Mouse (Mus musculus) ovary, postnatal 10 days (tissue): ENCODE results near the gene Hgd.
A peak's percentile ranks its signal among the peaks of the same experiment; 100 is the strongest.

ENCODE experiments used
- DNase-seq: peaks from one replicate; pipeline ENCODE4 v3.0.0; 2022; ENCODE audit warnings: low spot score

The Hgd gene

GRCm38 (mm10) chr16:37579994-37580393, at the start of gene Hgd:
TSS of gene Hgd (plus strand) at chr16:37580153.
- DNase-seq = no peak

GRCm38 (mm10) chr16:37530170-37530569, 49.8 kb upstream of the Hgd start:
- no peak for DNase-seq

GRCm38 (mm10) chr16:37532046-37532445, 47.9 kb upstream of the Hgd start:
- no peak for DNase-seq

- DNase-seq = no peak
Observed at GRCm38 (mm10) chr16:37533369-37534068, 46.4 kb upstream of the Hgd start.

- no peak for DNase-seq
Observed at GRCm38 (mm10) chr16:37539240-37539610, 40.7 kb upstream of the Hgd start.

GRCm38 (mm10) chr16:37539611-37540580, 40.1 kb upstream of the Hgd start, which contains the start of the genes Gtf2e1 and Rabl3:
TSS of gene Gtf2e1 (minus strand) at chr16:37539789.
TSS of gene Rabl3 (plus strand) at chr16:37539885.
- peak; percentile 93 for DNase-seq

DNA sequence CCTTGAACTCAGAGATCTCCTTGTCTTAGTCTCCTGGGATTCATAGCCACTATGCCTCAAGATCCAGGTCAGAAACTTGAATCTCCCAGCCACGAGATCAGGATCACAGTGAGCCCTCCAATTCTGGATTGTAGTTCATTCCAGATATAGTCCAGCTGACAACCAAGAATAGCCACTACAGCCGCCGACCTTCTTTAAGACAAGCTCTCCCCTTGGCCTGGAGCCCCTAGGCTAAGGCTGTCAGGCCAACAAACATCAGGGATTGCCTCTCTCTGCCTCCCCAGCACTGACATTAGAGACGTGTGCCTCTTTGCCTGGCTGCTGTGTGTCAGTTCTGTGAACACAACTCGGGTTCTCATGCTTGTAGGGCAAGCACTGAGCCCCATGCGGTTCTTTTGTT, 39.2 kb upstream of the Hgd start:
- no peak for DNase-seq

DNA sequence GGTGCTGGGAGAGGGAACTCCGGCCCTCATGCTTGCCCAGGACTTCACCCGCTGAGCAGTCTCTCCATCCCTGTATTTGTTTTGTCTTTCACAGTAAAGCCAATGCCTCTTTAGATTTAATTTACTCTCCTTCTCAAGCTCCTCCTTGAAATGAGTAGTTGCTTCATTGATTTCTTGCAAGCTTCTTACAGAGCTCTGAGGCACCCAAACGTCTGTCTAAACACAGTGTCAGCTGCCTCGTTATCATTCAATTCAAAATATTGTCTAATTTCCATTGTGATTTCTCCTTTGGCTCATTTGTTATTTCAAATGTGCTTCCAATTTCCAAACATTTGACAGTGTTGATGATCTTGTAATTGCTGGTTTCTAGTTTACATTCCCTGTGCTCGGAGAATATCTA, 33.6 kb upstream of the Hgd start:
- DNase-seq = no peak

DNA sequence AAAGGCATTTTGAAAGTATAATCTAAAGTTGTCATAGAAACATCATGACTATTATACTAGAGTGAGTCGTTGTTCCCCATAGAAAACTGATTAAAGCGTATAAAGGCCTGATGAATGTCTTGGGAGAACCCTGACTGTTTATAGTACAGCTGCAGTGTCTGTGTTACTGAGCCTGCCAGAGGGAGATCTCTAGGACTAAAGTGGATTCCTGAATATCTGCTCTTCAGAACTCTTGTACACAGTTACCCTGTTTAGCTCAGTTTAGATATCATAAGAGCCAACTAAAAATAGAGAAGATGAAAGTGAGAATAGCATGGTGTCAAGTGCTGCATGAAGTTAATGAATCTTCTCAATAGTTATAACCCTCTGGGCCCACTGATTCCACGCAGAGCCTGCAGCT, 29.7 kb upstream of the Hgd start:
- DNase-seq = no peak

DNA sequence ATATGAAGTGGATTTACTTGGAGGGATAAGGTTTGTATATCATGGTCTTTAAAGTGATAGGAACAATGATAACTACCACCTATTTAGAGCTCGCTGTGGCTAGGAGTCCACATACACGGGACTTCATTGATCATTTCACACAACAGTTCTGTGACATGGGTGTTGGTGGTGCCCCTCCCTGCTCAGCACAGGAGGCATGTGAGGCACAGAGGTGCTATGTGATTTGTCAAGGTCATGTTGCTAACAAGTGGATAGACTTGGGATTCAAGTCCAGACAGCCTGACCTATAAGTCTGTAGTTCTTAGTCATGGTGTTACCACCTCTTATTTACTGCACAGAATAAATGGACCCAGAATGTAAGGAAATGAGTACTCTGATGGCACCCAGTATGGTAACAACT, 29.0 kb upstream of the Hgd start:
- DNase-seq = no peak

DNA sequence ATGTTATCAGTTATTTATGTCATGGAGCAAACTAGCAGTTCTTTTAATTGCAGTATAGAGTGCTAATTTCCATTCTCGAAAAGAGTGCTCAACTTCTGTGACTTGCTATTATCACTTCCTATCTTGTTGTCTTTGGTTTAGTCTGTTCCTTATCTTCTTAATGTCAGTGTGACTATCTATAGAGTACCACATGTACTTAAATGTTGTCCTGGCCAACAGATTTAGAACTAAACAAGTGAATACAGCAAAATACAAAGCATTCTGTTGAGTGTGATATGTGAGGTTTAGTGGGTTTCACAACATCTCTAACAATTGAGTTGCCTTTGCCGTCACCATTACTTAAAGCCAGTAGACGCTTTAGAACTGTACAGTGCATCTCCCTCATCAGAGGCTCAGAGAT, 27.1 kb upstream of the Hgd start:
- no peak for DNase-seq

- DNase-seq = no peak
Observed at GRCm38 (mm10) chr16:37562414-37562813, 17.5 kb upstream of the Hgd start.

- DNase-seq = no peak
Observed at GRCm38 (mm10) chr16:37562961-37563360, 17.0 kb upstream of the Hgd start.

DNA sequence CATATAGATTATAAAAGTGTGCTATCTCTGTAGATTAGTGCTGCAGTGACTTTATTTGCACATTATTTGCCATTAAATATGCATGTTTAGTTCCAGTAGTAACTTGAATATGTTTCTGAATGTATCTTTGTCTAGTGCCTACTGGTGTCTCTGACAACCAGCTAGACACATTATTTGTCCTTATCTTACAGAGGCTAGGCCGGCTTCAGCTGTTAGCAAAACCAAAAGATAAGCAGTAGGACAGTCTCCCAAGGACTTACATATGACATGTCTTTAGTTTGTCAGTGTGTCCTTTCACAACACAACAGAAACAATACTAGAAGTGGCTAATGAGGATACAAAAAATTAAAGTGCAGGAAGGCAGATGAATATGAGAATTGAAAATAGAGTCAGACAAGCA, 14.8 kb upstream of the Hgd start:
- no peak for DNase-seq

DNA sequence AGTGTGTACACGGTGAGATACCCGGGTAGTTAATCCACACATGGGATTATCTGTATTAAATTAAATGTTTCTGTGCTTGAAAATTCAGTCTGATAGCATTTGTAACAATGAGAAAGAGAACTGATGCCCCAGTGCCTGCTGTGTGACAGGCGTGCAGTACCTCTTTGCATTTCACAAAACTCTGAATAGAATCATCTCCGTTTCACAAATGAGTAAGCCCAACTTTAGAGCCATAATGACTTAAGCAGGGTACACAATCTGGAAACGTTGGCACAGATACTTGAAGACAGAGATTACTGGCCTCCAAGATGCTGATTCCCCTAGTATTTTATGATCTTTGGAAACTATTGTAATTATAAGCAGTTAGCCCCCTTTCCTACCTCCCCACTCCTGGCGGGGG, 13.8 kb upstream of the Hgd start:
- no peak for DNase-seq

DNA sequence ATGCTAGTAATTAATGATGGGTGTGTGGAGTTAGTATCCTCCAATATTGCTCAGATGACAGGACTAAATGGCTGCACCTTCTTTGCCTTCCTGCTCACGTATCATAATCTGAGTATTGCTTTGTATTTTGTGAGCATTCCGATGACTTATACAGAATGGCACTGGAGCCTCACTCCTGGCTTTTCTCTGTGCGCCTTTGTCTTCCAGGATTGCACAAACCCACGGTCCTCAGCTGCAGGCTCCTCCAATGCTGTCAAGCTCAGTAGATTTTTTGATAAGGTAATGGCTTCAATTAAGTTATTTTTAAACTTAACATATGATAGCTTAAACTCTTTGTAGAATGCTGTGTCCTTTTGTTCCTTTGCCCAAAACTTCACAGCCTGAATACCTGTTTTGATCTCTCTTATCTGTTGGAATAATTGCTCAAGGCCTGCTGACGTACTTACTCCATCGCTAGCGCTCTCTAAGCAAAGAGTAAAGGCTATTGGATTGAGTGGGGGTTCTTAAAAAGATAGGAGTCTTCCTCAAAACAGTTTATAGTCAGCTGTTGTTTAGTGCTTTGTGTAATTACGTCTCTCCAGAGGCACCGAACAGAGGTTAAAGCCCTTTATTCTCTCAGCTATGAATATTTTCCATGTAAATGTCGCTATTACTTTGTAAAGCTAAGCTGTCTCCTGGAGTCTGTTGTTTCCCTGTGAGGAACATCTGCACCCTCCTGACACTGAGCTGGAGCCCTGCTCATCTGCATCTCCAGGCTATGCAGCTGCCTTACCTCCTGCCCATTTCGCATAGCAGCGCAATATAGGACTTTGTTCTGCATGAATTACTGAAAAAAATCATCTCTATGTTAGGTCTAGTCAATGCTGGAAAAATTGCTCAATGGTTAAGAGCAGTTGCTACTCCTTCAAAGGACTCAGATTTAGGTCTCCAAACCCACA, 12.6 kb upstream of the Hgd start:
- no peak for DNase-seq

GRCm38 (mm10) chr16:37571554-37571953, 8.4 kb upstream of the Hgd start:
- DNase-seq = no peak

- DNase-seq = no peak
Observed at GRCm38 (mm10) chr16:37572117-37572754, 7.7 kb upstream of the Hgd start.

GRCm38 (mm10) chr16:37573061-37573460, 6.9 kb upstream of the Hgd start:
- no peak for DNase-seq

DNA sequence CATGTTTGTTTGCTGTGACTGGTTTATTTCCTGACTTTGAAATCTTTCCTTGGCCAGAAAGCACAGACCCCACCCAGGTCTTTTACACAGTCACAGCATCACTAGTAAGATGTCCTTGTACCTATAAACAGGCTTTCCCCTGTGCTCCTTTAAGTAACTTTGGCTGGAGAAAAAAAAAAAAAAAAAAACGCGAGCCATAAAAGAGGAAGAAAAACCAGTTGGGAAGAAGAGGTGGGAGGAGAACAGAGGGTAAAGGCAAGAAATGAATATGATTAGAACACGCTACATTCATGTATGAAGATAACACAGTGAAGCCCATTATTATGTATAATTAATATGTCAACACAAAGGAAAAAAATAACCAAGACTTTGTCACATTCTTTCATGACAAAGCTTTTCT, 4.6 kb upstream of the Hgd start:
- DNase-seq = no peak

DNA sequence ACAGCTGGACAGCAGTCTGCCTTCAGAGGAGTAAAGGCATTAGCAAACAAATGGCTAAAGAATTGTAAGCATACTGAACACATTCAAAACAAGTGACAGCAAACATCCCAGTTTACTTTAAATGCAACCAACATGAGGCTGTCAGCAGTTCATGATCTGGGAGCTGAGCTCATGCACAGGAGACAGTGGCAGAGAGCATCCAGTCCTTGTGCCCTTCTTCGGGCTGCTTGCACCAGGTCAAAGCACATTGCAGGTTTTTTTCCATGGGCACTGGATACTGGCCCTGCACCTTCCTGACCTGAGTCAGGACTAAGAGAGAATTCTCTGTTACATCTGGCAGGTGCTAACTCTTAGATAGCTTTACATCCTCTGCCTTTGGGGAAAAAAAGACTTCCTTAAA, 362 bp upstream of the Hgd start:
- DNase-seq = no peak

DNA sequence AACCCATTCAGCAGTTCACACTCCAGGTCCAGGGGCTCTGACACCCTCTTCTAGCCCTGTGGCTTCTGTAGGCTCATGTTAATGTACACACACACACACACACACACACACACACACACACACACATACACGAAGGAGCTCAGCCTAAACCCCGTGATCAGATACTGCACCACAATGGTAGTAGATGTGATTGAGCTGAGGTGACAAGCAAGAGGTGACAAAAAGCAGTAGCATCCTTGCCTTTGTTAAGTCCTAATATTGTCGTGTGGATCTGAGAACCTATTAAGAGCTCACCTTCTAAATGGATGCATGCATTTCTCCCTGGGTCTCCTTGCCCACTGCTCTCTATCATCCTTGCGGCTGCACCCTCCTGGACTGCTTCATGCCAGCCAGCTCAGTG, 698 bp downstream of the Hgd start:
- DNase-seq = no peak
